Mouse (Mus musculus) myocyte (in vitro differentiated cells): ENCODE data around the gene Serpinb12. TPM values are rescaled to one million over a fixed set of nuclear protein-coding genes. Genes with fewer than 3 reads are reported as not detected.

ENCODE experiments used
- H3K27me3 ChIP-seq: one replicate; pipeline ENCODE4 v1.6.1; 2011; ENCODE audit not compliant: control insufficient read depth, insufficient read depth, insufficient read length
- H3K36me3 ChIP-seq: one replicate; pipeline ENCODE4 v1.6.1; 2011; ENCODE audit not compliant: control insufficient read depth, insufficient read depth
- H3K4me2 ChIP-seq: one replicate; pipeline ENCODE4 v1.6.1; 2011; ENCODE audit warnings: low read depth, control low read depth
- H3K4me3 ChIP-seq: one replicate; pipeline ENCODE4 v1.5.1; 2011; ENCODE audit warnings: mild to moderate bottlenecking, control low read depth, moderate library complexity
- H3K79me2 ChIP-seq: one replicate; pipeline ENCODE4 v1.6.1; 2011; ENCODE audit not compliant: control insufficient read depth, insufficient read depth
- H3ac ChIP-seq: one replicate; pipeline ENCODE4 v1.6.1; 2011; ENCODE audit not compliant: control insufficient read depth, insufficient read length
- CEBPB ChIP-seq: IDR thresholded peaks from 2 replicates; pipeline ENCODE4 v1.6.1; 2011; ENCODE audit warnings: mild to moderate bottlenecking, moderate library complexity; ENCODE audit not compliant: poor library complexity, insufficient read depth, severe bottlenecking
- E2F4 ChIP-seq: IDR thresholded peaks from one replicate; pipeline ENCODE4 v1.6.1; 2011; ENCODE audit warnings: mild to moderate bottlenecking, control low read depth, moderate library complexity; ENCODE audit not compliant: insufficient read depth
- MAX ChIP-seq: IDR thresholded peaks from one replicate; pipeline ENCODE4 v1.6.1; 2011; ENCODE audit warnings: low read depth, mild to moderate bottlenecking, control low read depth
- MYOD1 ChIP-seq, 3 experiments: IDR thresholded peaks; one replicate each; pipeline ENCODE4 v1.6.1; 2011; ENCODE audit warnings: control low read depth in 2 of 3, low read depth in 2 of 3, mild to moderate bottlenecking in 2 of 3, moderate library complexity in 1 of 3; ENCODE audit not compliant: insufficient read length in 2 of 3, control insufficient read depth in 1 of 3
- MYOG ChIP-seq, 3 experiments: IDR thresholded peaks; one replicate each; pipeline ENCODE4 v1.6.1; 2011; ENCODE audit warnings: control low read depth in 2 of 3, low read depth in 2 of 3, mild to moderate bottlenecking in 2 of 3; ENCODE audit not compliant: insufficient read length in 2 of 3, control insufficient read depth in 1 of 3, insufficient read depth in 1 of 3
- POLR2A ChIP-seq: IDR thresholded peaks from one replicate; pipeline ENCODE4 v1.6.1; 2011; ENCODE audit warnings: low read depth, mild to moderate bottlenecking, control low read depth, moderate library complexity; ENCODE audit not compliant: insufficient read length
- POLR2AphosphoS2 ChIP-seq: IDR thresholded peaks from one replicate; pipeline ENCODE4 v1.6.1; 2011; ENCODE audit warnings: low read depth, control low read depth; ENCODE audit not compliant: insufficient read length
- REST ChIP-seq: IDR thresholded peaks from one replicate; pipeline ENCODE4 v1.6.1; 2011; ENCODE audit warnings: mild to moderate bottlenecking, control low read depth, moderate library complexity; ENCODE audit not compliant: insufficient read depth, insufficient read length
- SRF ChIP-seq: IDR thresholded peaks from one replicate; pipeline ENCODE4 v1.6.1; 2011; ENCODE audit warnings: low read depth; ENCODE audit not compliant: control insufficient read depth, insufficient read length
- TCF12 ChIP-seq: IDR thresholded peaks from one replicate; pipeline ENCODE4 v1.6.1; 2011; ENCODE audit warnings: mild to moderate bottlenecking, control low read depth; ENCODE audit not compliant: poor library complexity, insufficient read depth, severe bottlenecking
- TCF3 ChIP-seq: IDR thresholded peaks from one replicate; pipeline ENCODE4 v1.6.1; 2011; ENCODE audit warnings: low read depth, control low read depth; ENCODE audit not compliant: insufficient read length
- USF1 ChIP-seq: IDR thresholded peaks from one replicate; pipeline ENCODE4 v1.6.1; 2011; ENCODE audit warnings: low read depth, mild to moderate bottlenecking, control low read depth, moderate library complexity
- polyA plus RNA-seq: library from polyadenylated mRNA; unstranded; fragments of >200 nt; fragmentation: generic; extraction: Trizol; gene quantifications from one replicate; pipeline ENCODE4 v1.2.1, GENCODE M21; 2012; ENCODE audit warnings: missing spikeins

The Serpinb12 gene
- polyA plus RNA-seq, 1 experiment: not detected

- Histone ChIP-seq H3K27me3 (no peaks in the 10 kb centered on the region), H3ac (no peak overlapping the region), H3K79me2 (no peaks in the 10 kb centered on the region), H3K4me2 (no peak overlapping the region), H3K36me3 (no peaks in the 10 kb centered on the region), H3K4me3 (no peak overlapping the region)
- TF ChIP-seq REST: no peak
- no peak for TF ChIP-seq MYOG (IDR thresholded peaks at IDR 0.05; ENCODE audit: control insufficient read depth in 1 of 3, insufficient read depth in 1 of 3, insufficient read length in 2 of 3, low read depth in 2 of 3)
- TF ChIP-seq USF1: no peak
- no peak for TF ChIP-seq TCF12
- TF ChIP-seq POLR2AphosphoS2: no peak
- TF ChIP-seq E2F4: no peak
- no peak for TF ChIP-seq SRF
- TF ChIP-seq CEBPB: no peak
Observed at GRCm38 (mm10) chr1:106959981-106960380, 25.7 kb downstream of the Serpinb12 start.

GRCm38 (mm10) chr1:106961023-106961422 is 26.8 kb downstream of the Serpinb12 start:
- Histone ChIP-seq H3K27me3 (no peaks in the 10 kb centered on the region), H3K79me2 (no peaks in the 10 kb centered on the region), H3K36me3 (no peaks in the 10 kb centered on the region), H3K4me3 (no peak overlapping the region), H3ac (no peak overlapping the region), H3K4me2 (no peak overlapping the region)
- TF ChIP-seq POLR2A: no peak
- TF ChIP-seq MYOG (IDR thresholded peaks at IDR 0.05; ENCODE audit: control insufficient read depth in 1 of 3, insufficient read depth in 1 of 3, insufficient read length in 2 of 3, low read depth in 2 of 3): no peak
- no peak for TF ChIP-seq USF1
- TF ChIP-seq E2F4: no peak
- no peak for TF ChIP-seq MAX
- TF ChIP-seq REST: no peak
- no peak for TF ChIP-seq CEBPB
- no peak for TF ChIP-seq MYOD1 (IDR thresholded peaks at IDR 0.05; ENCODE audit: control insufficient read depth in 1 of 3, insufficient read length in 2 of 3, low read depth in 2 of 3)
- TF ChIP-seq POLR2AphosphoS2: no peak
- TF ChIP-seq TCF3: no peak
- no peak for TF ChIP-seq SRF
- no peak for TF ChIP-seq TCF12

- Histone ChIP-seq H3K4me2 (no peak within 1 kb of the TSS), H3ac (no peak within 1 kb of the TSS), H3K27me3 (no peaks in the 10 kb centered on the region), H3K4me3 (no peak within 1 kb of the TSS), H3K79me2 (no peaks in the 10 kb centered on the region), H3K36me3 (no peaks in the 10 kb centered on the region)
- TF ChIP-seq MYOG (IDR thresholded peaks at IDR 0.05; ENCODE audit: control insufficient read depth in 1 of 3, insufficient read depth in 1 of 3, insufficient read length in 2 of 3, low read depth in 2 of 3) (no peak), MYOD1 (IDR thresholded peaks at IDR 0.05; ENCODE audit: control insufficient read depth in 1 of 3, insufficient read length in 2 of 3, low read depth in 2 of 3) (no peak), USF1 (no peak), TCF3 (no peak), TCF12 (no peak), CEBPB (no peak), POLR2AphosphoS2 (no peak), E2F4 (no peak), MAX (no peak), SRF (no peak), REST (no peak), POLR2A (no peak)
Observed at GRCm38 (mm10) chr1:106980684-106981083, 46.4 kb downstream of the Serpinb12 start, which contains the start of gene Serpinb13. TSS of gene Serpinb13 (plus strand) at chr1:106980984.

- TF ChIP-seq MYOD1 (IDR thresholded peaks at IDR 0.05; ENCODE audit: control insufficient read depth in 1 of 3, insufficient read length in 2 of 3, low read depth in 2 of 3) (no peak), POLR2AphosphoS2 (no peak)
- Histone ChIP-seq H3K27me3 (no peaks in the 10 kb centered on the region), H3K4me3 (no peak overlapping the region)
Observed at GRCm38 (mm10) chr1:106983092-106983491, 48.8 kb downstream of the Serpinb12 start.

GRCm38 (mm10) chr1:106983865-106984264 is 49.6 kb downstream of the Serpinb12 start:
- Histone ChIP-seq H3K27me3 (no peaks in the 10 kb centered on the region), H3K36me3 (no peaks in the 10 kb centered on the region), H3K4me2 (no peak overlapping the region), H3K79me2 (no peaks in the 10 kb centered on the region), H3ac (no peak overlapping the region), H3K4me3 (no peak overlapping the region)
- TF ChIP-seq MYOD1 (IDR thresholded peaks at IDR 0.05; ENCODE audit: control insufficient read depth in 1 of 3, insufficient read length in 2 of 3, low read depth in 2 of 3) (no peak), POLR2AphosphoS2 (no peak), E2F4 (no peak), TCF12 (no peak), POLR2A (no peak), CEBPB (no peak), SRF (no peak), TCF3 (no peak), REST (no peak), MYOG (IDR thresholded peaks at IDR 0.05; ENCODE audit: control insufficient read depth in 1 of 3, insufficient read depth in 1 of 3, insufficient read length in 2 of 3, low read depth in 2 of 3) (no peak), MAX (no peak), USF1 (no peak)

More at GRCm38 (mm10) chr1:106983092-106983491, 48.8 kb downstream of the Serpinb12 start:
- Histone ChIP-seq H3K79me2 (no peaks in the 10 kb centered on the region), H3ac (no peak overlapping the region), H3K36me3 (no peaks in the 10 kb centered on the region), H3K4me2 (no peak overlapping the region)
